Mouse (Mus musculus) liver, adult 2 months (tissue): ENCODE measurements around the gene Spink4. TPM values are rescaled to one million over a fixed set of nuclear protein-coding genes. Genes with fewer than 3 reads are reported as not detected.

Source experiments
- DNase-seq: peaks from one replicate; pipeline ENCODE4 v3.0.0-alpha.2; 2011; ENCODE audit warnings: low read depth, low spot score; ENCODE audit errors: extremely low read depth
- H3K27ac ChIP-seq: fragments of 200-500 bp; replicated peaks from 2 replicates; pipeline ENCODE4 v1.5.1; 2012; ENCODE audit warnings: low read depth, mild to moderate bottlenecking, control low read depth, inconsistent platforms, low read length; ENCODE audit not compliant: insufficient read depth
- H3K27me3 ChIP-seq: fragments of 200-500 bp; 2 replicates; pipeline ENCODE4 v1.6.1; 2012; ENCODE audit warnings: mild to moderate bottlenecking, moderate library complexity, low read length, inconsistent platforms; ENCODE audit not compliant: control insufficient read depth, insufficient read depth
- H3K36me3 ChIP-seq: fragments of 200-500 bp; 2 replicates; pipeline ENCODE4 v1.6.1; 2012; ENCODE audit warnings: low read length, inconsistent platforms; ENCODE audit not compliant: control insufficient read depth, insufficient read depth
- H3K4me1 ChIP-seq: fragments of 200-500 bp; 2 replicates; pipeline ENCODE4 v1.6.1; 2011; ENCODE audit warnings: low read length; ENCODE audit not compliant: control insufficient read depth, insufficient read depth
- H3K4me3 ChIP-seq: fragments of 200-500 bp; 2 replicates; pipeline ENCODE4 v1.5.1; 2011; ENCODE audit warnings: low read depth, mild to moderate bottlenecking, control low read depth, low read length, moderate library complexity; ENCODE audit not compliant: insufficient read depth
- H3K79me2 ChIP-seq: fragments of 200-500 bp; 2 replicates; pipeline ENCODE4 v1.6.1; 2012; ENCODE audit warnings: inconsistent platforms, mild to moderate bottlenecking, low read length, moderate library complexity; ENCODE audit not compliant: control insufficient read depth, insufficient read depth
- H3K9ac ChIP-seq: fragments of 200-500 bp; 2 replicates; pipeline ENCODE4 v1.6.1; 2012; ENCODE audit warnings: low read depth, mild to moderate bottlenecking, control low read depth, inconsistent platforms, low read length
- CTCF ChIP-seq: fragments of 200-500 bp; IDR thresholded peaks from 2 replicates; pipeline ENCODE4 v1.5.1; 2011; ENCODE audit warnings: low read depth, low read length, control low read depth
- POLR2A ChIP-seq: fragments of 200-500 bp; IDR thresholded peaks from 2 replicates; pipeline ENCODE4 v1.6.1; 2011; ENCODE audit warnings: low read length, control low read depth; ENCODE audit not compliant: insufficient read depth; ENCODE audit errors: extremely low read depth
- WGBS: fragments of 180-500 bp; shearing (Covaris S2); methylation state at CpG from one replicate; pipeline ENCODE4 v1.1.7; 2018; 5-methylcytosine and 5-hydroxymethylcytosine counted together
- polyA plus RNA-seq: library from polyadenylated mRNA; depleted of rRNA; stranded (reverse); fragments of >200 nt; gene quantifications from 2 replicates; pipeline ENCODE4 v1.2.3, GENCODE M21; 2012
- total RNA-seq: library from RNA; depleted of rRNA; stranded (reverse); fragments of >200 nt; gene quantifications from 2 replicates; pipeline ENCODE4 v1.2.3, GENCODE M21; 2014

The Spink4 gene
- total and polyA plus RNA-seq, 2 experiments: 1.4 to 1.9 TPM

GRCm38 (mm10) chr4:40875842-40876241 lies 44.0 kb upstream of the Spink4 start:
- Histone ChIP-seq H3K27ac (no peak overlapping the region), H3K4me3 (no peak overlapping the region)
- TF ChIP-seq POLR2A: no peak
- no peak for TF ChIP-seq CTCF

GRCm38 (mm10) chr4:40876814-40877371 lies 43.0 kb upstream of the Spink4 start:
- no peak for DNase-seq
- H3K79me2 ChIP-seq: no peaks in the 10 kb centered on the region
- 54% methylated on average over 12 of the region's 12 CpGs for WGBS
- no peak overlapping the region for H3K27ac ChIP-seq
- no peak overlapping the region for H3K9ac ChIP-seq
- H3K4me3 ChIP-seq: no peak overlapping the region
- H3K36me3 ChIP-seq: no peaks in the 10 kb centered on the region
- peaks cover 1% of the 10 kb centered on the region; the same call in 1 of the 2 replicates for H3K4me1 ChIP-seq
- H3K27me3 ChIP-seq: no peaks in the 10 kb centered on the region
- TF ChIP-seq POLR2A: no peak
- TF ChIP-seq CTCF: no peak

More at GRCm38 (mm10) chr4:40875842-40876241, 44.0 kb upstream of the Spink4 start:
- H3K79me2 ChIP-seq: no peaks in the 10 kb centered on the region
- H3K36me3 ChIP-seq: no peaks in the 10 kb centered on the region
- no peak for DNase-seq
- H3K27me3 ChIP-seq: no peaks in the 10 kb centered on the region
- H3K9ac ChIP-seq: no peak overlapping the region
- H3K4me1 ChIP-seq: peaks cover 2% of the 10 kb centered on the region; the same call in 1 of the 2 replicates
- WGBS: 97% methylated on average over 20 of the region's 20 CpGs

GRCm38 (mm10) chr4:40877528-40877927 lies 42.3 kb upstream of the Spink4 start:
- TF ChIP-seq CTCF: no peak
- TF ChIP-seq POLR2A: no peak
- Histone ChIP-seq H3K36me3 (no peaks in the 10 kb centered on the region), H3K79me2 (no peaks in the 10 kb centered on the region), H3K27me3 (no peaks in the 10 kb centered on the region), H3K9ac (no peak overlapping the region), H3K4me3 (no peak overlapping the region), H3K4me1 (no peaks in the 10 kb centered on the region), H3K27ac (no peak overlapping the region)
- 75% methylated on average over 5 of the region's 5 CpGs for WGBS
- DNase-seq: no peak

- Histone ChIP-seq H3K9ac (no peak overlapping the region), H3K4me3 (no peak overlapping the region), H3K79me2 (no peaks in the 10 kb centered on the region), H3K4me1 (no peaks in the 10 kb centered on the region), H3K27ac (no peak overlapping the region), H3K36me3 (no peaks in the 10 kb centered on the region), H3K27me3 (no peaks in the 10 kb centered on the region)
- 93% methylated on average over 10 of the region's 10 CpGs for WGBS
- TF ChIP-seq POLR2A (no peak), CTCF (no peak)
- no peak for DNase-seq
These were observed 36.7 kb upstream of the Spink4 start for GRCm38 (mm10) chr4:40883200-40883599.

GRCm38 (mm10) chr4:40884282-40885165 lies 35.3 kb upstream of the Spink4 start:
- H3K4me1 ChIP-seq: peaks cover 7% of the 10 kb centered on the region; the same call in 1 of the 2 replicates
- H3K79me2 ChIP-seq: no peaks in the 10 kb centered on the region
- no peak overlapping the region for H3K27ac ChIP-seq
- no peaks in the 10 kb centered on the region for H3K27me3 ChIP-seq
- H3K36me3 ChIP-seq: no peaks in the 10 kb centered on the region
- H3K4me3 ChIP-seq: no peak overlapping the region
- DNase-seq: no peak
- H3K9ac ChIP-seq: no peak overlapping the region
- WGBS: 94% methylated on average over 12 of the region's 12 CpGs
- TF ChIP-seq CTCF (no peak), POLR2A (no peak)

GRCm38 (mm10) chr4:40885166-40885525 lies 34.7 kb upstream of the Spink4 start:
- Histone ChIP-seq H3K9ac (no peak overlapping the region), H3K4me3 (no peak overlapping the region), H3K27ac (no peak overlapping the region), H3K27me3 (no peaks in the 10 kb centered on the region), H3K79me2 (no peaks in the 10 kb centered on the region), H3K36me3 (no peaks in the 10 kb centered on the region), H3K4me1 (peaks cover 7% of the 10 kb centered on the region; the same call in 1 of the 2 replicates)
- no peak for TF ChIP-seq CTCF
- TF ChIP-seq POLR2A: no peak
- no peak for DNase-seq
- 88% methylated on average over 2 of the region's 2 CpGs for WGBS
